ENCODE assay signal across 8 mouse cellular contexts in genomic region chr10:128188242-128188877, GRCm38 (mm10). TPM values are rescaled to one million over a fixed set of nuclear protein-coding genes. Genes with fewer than 3 reads are reported as not detected.
A peak's percentile ranks its signal among the peaks of the same experiment; 100 is the strongest.
DNase-seq lines count a peak whose midpoint lies in the region; ATAC-seq and TF ChIP-seq lines count a peak whose summit lies in the region.

No protein-coding gene starts in this region.

- H3K4me1 ChIP-seq in midbrain, embryonic 11.5 days (ENCODE audit: control insufficient read depth, insufficient read depth, low read length) = no peaks in the 10 kb centered on the region
- 0 out of 2 replicates have a peak, but pooled peaks cover 3% of the 10 kb centered on the region for H3K4me1 ChIP-seq in midbrain, embryonic 13.5 days (replicated peaks)
- H3K4me1 ChIP-seq in bone marrow, adult 2 months (ENCODE audit: control insufficient read depth, insufficient read depth, low read length) = no peaks in the 10 kb centered on the region; the same call in 1 of the 2 replicates
- H3K4me1 ChIP-seq in kidney, adult 2 months (ENCODE audit: control insufficient read depth, insufficient read depth, low read length) = no peaks in the 10 kb centered on the region
- H3K4me1 ChIP-seq in limb, embryonic 11.5 days (ENCODE audit: control insufficient read depth, insufficient read depth, low read length) = no peaks in the 10 kb centered on the region
- no peaks in the 10 kb centered on the region for H3K4me1 ChIP-seq in neural tube, embryonic 11.5 days (ENCODE audit: control insufficient read depth, insufficient read depth, low read length)
- H3K4me1 ChIP-seq in thymus, adult 2 months (replicated peaks; ENCODE audit: control insufficient read depth, insufficient read depth, low read length) = no peaks in the 10 kb centered on the region

- no peak for TF ChIP-seq POLR2A in bone marrow, adult 2 months (IDR thresholded peaks at IDR 0.05; ENCODE audit: borderline replicate concordance, control insufficient read depth, low read depth, low read length)
- TF ChIP-seq POLR2A in kidney, adult 2 months (IDR thresholded peaks at IDR 0.05; ENCODE audit: low read depth, low read length) = no peak
- no peak for TF ChIP-seq POLR2A in thymus, adult 2 months (IDR thresholded peaks at IDR 0.05; ENCODE audit: control insufficient read depth, extremely low read depth, insufficient read depth, low read length, poor library complexity)

- WGBS in midbrain, embryonic 11.5 days = 52% methylated on average over 2 of the region's 2 CpGs
- WGBS in midbrain, embryonic 13.5 days = 55% methylated on average over 2 of the region's 2 CpGs
- 52% methylated on average over 2 of the region's 2 CpGs for WGBS in bone marrow, adult 2 months
- 46% methylated on average over 2 of the region's 2 CpGs for WGBS in kidney, adult 2 months
- WGBS in limb, embryonic 11.5 days = 42% methylated on average over 2 of the region's 2 CpGs
- WGBS in neural tube, embryonic 11.5 days = 46% methylated on average over 2 of the region's 2 CpGs
- WGBS in thymus, adult 2 months = 55% methylated on average over 2 of the region's 2 CpGs

- H3K27me3 ChIP-seq in midbrain, embryonic 11.5 days (ENCODE audit: control insufficient read depth, insufficient read depth, low read length) = no peaks in the 10 kb centered on the region
- H3K27me3 ChIP-seq in midbrain, embryonic 13.5 days = peaks cover 5% of the 10 kb centered on the region; the same call in 1 of the 2 replicates
- H3K27me3 ChIP-seq in kidney, adult 2 months (replicated peaks; ENCODE audit: control insufficient read depth, insufficient read depth, low read length) = no peaks in the 10 kb centered on the region
- H3K27me3 ChIP-seq in limb, embryonic 11.5 days (ENCODE audit: control insufficient read depth, insufficient read depth, low read length) = no peaks in the 10 kb centered on the region
- H3K27me3 ChIP-seq in neural tube, embryonic 11.5 days (ENCODE audit: control insufficient read depth, insufficient read depth, low read length) = no peaks in the 10 kb centered on the region
- H3K27me3 ChIP-seq in thymus, adult 2 months (ENCODE audit: control insufficient read depth, insufficient read depth, low read length) = no peaks in the 10 kb centered on the region

- no peak overlapping the region for H3K27ac ChIP-seq in midbrain, embryonic 11.5 days (ENCODE audit: low read depth, low read length)
- H3K27ac ChIP-seq in midbrain, embryonic 13.5 days = no peak overlapping the region
- no peak overlapping the region for H3K27ac ChIP-seq in bone marrow, adult 2 months (ENCODE audit: control insufficient read depth, insufficient read depth, low read depth, low read length, poor library complexity)
- no peak overlapping the region for H3K27ac ChIP-seq in kidney, adult 2 months (ENCODE audit: insufficient read depth, low read depth, low read length)
- H3K27ac ChIP-seq in limb, embryonic 11.5 days (replicated peaks; ENCODE audit: low read depth, low read length) = no peak overlapping the region
- no peak overlapping the region for H3K27ac ChIP-seq in neural tube, embryonic 11.5 days (ENCODE audit: low read depth, low read length)
- no peak overlapping the region for H3K27ac ChIP-seq in thymus, adult 2 months (ENCODE audit: control insufficient read depth, insufficient read depth, low read length)

- no peaks in the 10 kb centered on the region for H3K36me3 ChIP-seq in midbrain, embryonic 11.5 days (ENCODE audit: control insufficient read depth, insufficient read depth, low read length)
- no peaks in the 10 kb centered on the region for H3K36me3 ChIP-seq in midbrain, embryonic 13.5 days
- H3K36me3 ChIP-seq in kidney, adult 2 months (ENCODE audit: control insufficient read depth, insufficient read depth, low read length) = no peaks in the 10 kb centered on the region
- no peaks in the 10 kb centered on the region for H3K36me3 ChIP-seq in limb, embryonic 11.5 days (ENCODE audit: control insufficient read depth, insufficient read depth, low read length)
- no peaks in the 10 kb centered on the region for H3K36me3 ChIP-seq in neural tube, embryonic 11.5 days (ENCODE audit: control insufficient read depth, insufficient read depth, low read length)
- H3K36me3 ChIP-seq in thymus, adult 2 months (ENCODE audit: control insufficient read depth, insufficient read depth, low read length) = no peaks in the 10 kb centered on the region

- peak; percentile 34 for TF ChIP-seq CTCF in bone marrow, adult 2 months (IDR thresholded peaks at IDR 0.05; ENCODE audit: control insufficient read depth, insufficient read depth, low read length)
- peak; percentile 48 for TF ChIP-seq CTCF in kidney, adult 2 months (conservative IDR thresholded peaks at IDR 0.05; ENCODE audit: insufficient read depth, insufficient read length, low read depth, low read length)
- no peak for TF ChIP-seq CTCF in thymus, adult 2 months (IDR thresholded peaks at IDR 0.05; ENCODE audit: borderline replicate concordance, control insufficient read depth, extremely low read depth, insufficient read depth, low read length, poor library complexity)

- ATAC-seq in midbrain, embryonic 11.5 days (ENCODE audit: low FRiP score) = 0 out of 2 replicates have a peak, but pooled peaks have one; percentile 52
- no peak for ATAC-seq in midbrain, embryonic 13.5 days
- peak; percentile 63 for ATAC-seq in erythroid progenitor cell, adult 5-6 weeks (replicated peaks; ENCODE audit: low FRiP score, poor library complexity, severe bottlenecking)
- no peak for ATAC-seq in limb, embryonic 11.5 days (ENCODE audit: insufficient number of reproducible peaks, low FRiP score, low TSS enrichment, low read depth)
- no peak for ATAC-seq in neural tube, embryonic 11.5 days (ENCODE audit: insufficient read depth, low FRiP score, low TSS enrichment)

- H3K4me2 ChIP-seq in midbrain, embryonic 11.5 days = no peak overlapping the region
- no peak overlapping the region for H3K4me2 ChIP-seq in midbrain, embryonic 13.5 days (replicated peaks)
- H3K4me2 ChIP-seq in limb, embryonic 11.5 days (ENCODE audit: low read depth, severe bottlenecking) = no peak overlapping the region
- no peak overlapping the region for H3K4me2 ChIP-seq in neural tube, embryonic 11.5 days (ENCODE audit: low read depth)

- H3K9ac ChIP-seq in midbrain, embryonic 11.5 days (ENCODE audit: low read length) = no peak overlapping the region
- H3K9ac ChIP-seq in midbrain, embryonic 13.5 days (replicated peaks) = no peak overlapping the region
- H3K9ac ChIP-seq in limb, embryonic 11.5 days (ENCODE audit: low read length) = no peak overlapping the region
- no peak overlapping the region for H3K9ac ChIP-seq in neural tube, embryonic 11.5 days (ENCODE audit: low read length)

- no peak overlapping the region for H3K4me3 ChIP-seq in midbrain, embryonic 11.5 days (ENCODE audit: low read depth, low read length)
- no peak overlapping the region for H3K4me3 ChIP-seq in midbrain, embryonic 13.5 days (replicated peaks)
- H3K4me3 ChIP-seq in bone marrow, adult 2 months (replicated peaks; ENCODE audit: control insufficient read depth, low read depth, low read length) = no peak overlapping the region
- no peak overlapping the region for H3K4me3 ChIP-seq in kidney, adult 2 months (ENCODE audit: insufficient read depth, low read depth, low read length)
- H3K4me3 ChIP-seq in limb, embryonic 11.5 days (ENCODE audit: low read depth, low read length) = no peak overlapping the region
- H3K4me3 ChIP-seq in neural tube, embryonic 11.5 days (ENCODE audit: low read depth, low read length) = no peak overlapping the region
- no peak overlapping the region for H3K4me3 ChIP-seq in thymus, adult 2 months (ENCODE audit: control insufficient read depth, insufficient read depth, low read length)

- peak; percentile 95 for DNase-seq in midbrain, embryonic 11.5 days (ENCODE audit: low spot score, missing footprints)
- DNase-seq in kidney, adult 2 months = peak; percentile 81
- peak; percentile 84 for DNase-seq in limb, embryonic 11.5 days (ENCODE audit: low spot score)
- peak; percentile 74 for DNase-seq in neural tube, embryonic 11.5 days (ENCODE audit: low spot score)
- DNase-seq in thymus, adult 2 months = peak; percentile 74

- H3K9me3 ChIP-seq in midbrain, embryonic 11.5 days (ENCODE audit: control insufficient read depth, low read length) = no peaks in the 10 kb centered on the region
- H3K9me3 ChIP-seq in midbrain, embryonic 13.5 days = no peaks in the 10 kb centered on the region
- H3K9me3 ChIP-seq in limb, embryonic 11.5 days (ENCODE audit: control insufficient read depth, low read length) = no peaks in the 10 kb centered on the region
- no peaks in the 10 kb centered on the region for H3K9me3 ChIP-seq in neural tube, embryonic 11.5 days (ENCODE audit: control insufficient read depth, low read length)

RNA-seq across cellular contexts. Expression of gene Gls2, which starts 5.9 kb away (rescaled TPM):
- 0.72 and 0.82 TPM in 2 replicates for polyA plus RNA-seq in midbrain, embryonic 11.5 days (2014; fragmentation: Nextera tagmentation; extraction: Ambion mirVana)
- 1.1 and 1.4 TPM in 2 replicates for polyA plus RNA-seq in midbrain, embryonic 13.5 days (2015; fragmentation: Nextera tagmentation; extraction: Ambion mirVana)
- 1.3 and 3.2 TPM in 2 replicates for polyA plus RNA-seq in bone marrow, adult 2 months (2011; ENCODE audit: insufficient read depth, insufficient read length, low replicate concordance, missing spikeins)
- total RNA-seq in erythroid progenitor cell, adult 5-6 weeks (2015; ENCODE audit: low replicate concordance) = 12.6 TPM in 1 of 2 replicates, not detected in the other
- total RNA-seq in erythroid progenitor cell, adult 5-6 weeks (2017; ENCODE audit: low replicate concordance) = not detected in 2 replicates
- 0.33 and 0.61 TPM in 2 replicates for polyA plus RNA-seq in kidney, adult 2 months (2012; rRNA removed)
- 1.6 and 1.9 TPM in 2 replicates for polyA plus RNA-seq in limb, embryonic 11.5 days (2014; fragmentation: Nextera tagmentation; extraction: Ambion mirVana)
- 1.2 and 1.5 TPM in 2 replicates for polyA plus RNA-seq in neural tube, embryonic 11.5 days (2014; fragmentation: Nextera tagmentation; extraction: Ambion mirVana)
- polyA plus RNA-seq in thymus, adult 2 months (2012; rRNA removed) = 1.2 and 6.6 TPM in 2 replicates

RNA-seq across cellular contexts. Expression of gene Rbms2, which starts 8.3 kb away (rescaled TPM):
- 19.7 TPM in 2 replicates for polyA plus RNA-seq in midbrain, embryonic 11.5 days (2014; fragmentation: Nextera tagmentation; extraction: Ambion mirVana)
- 9.8 and 10.9 TPM in 2 replicates for polyA plus RNA-seq in midbrain, embryonic 13.5 days (2015; fragmentation: Nextera tagmentation; extraction: Ambion mirVana)
- polyA plus RNA-seq in bone marrow, adult 2 months (2011; ENCODE audit: insufficient read depth, insufficient read length, low replicate concordance, missing spikeins) = 5.9 and 16.2 TPM in 2 replicates
- total RNA-seq in erythroid progenitor cell, adult 5-6 weeks (2015; ENCODE audit: low replicate concordance) = 1.8 and 5.4 TPM in 2 replicates
- total RNA-seq in erythroid progenitor cell, adult 5-6 weeks (2017; ENCODE audit: low replicate concordance) = 7.0 and 7.1 TPM in 2 replicates
- 69.0 and 70.1 TPM in 2 replicates for polyA plus RNA-seq in kidney, adult 2 months (2012; rRNA removed)
- 25.2 and 29.8 TPM in 2 replicates for polyA plus RNA-seq in limb, embryonic 11.5 days (2014; fragmentation: Nextera tagmentation; extraction: Ambion mirVana)
- polyA plus RNA-seq in neural tube, embryonic 11.5 days (2014; fragmentation: Nextera tagmentation; extraction: Ambion mirVana) = 17.9 and 19.9 TPM in 2 replicates
- 65.3 and 76.2 TPM in 2 replicates for polyA plus RNA-seq in thymus, adult 2 months (2012; rRNA removed)

RNA-seq across cellular contexts. Expression of gene Spryd4, which starts 23.2 kb away (rescaled TPM):
- polyA plus RNA-seq in midbrain, embryonic 11.5 days (2014; fragmentation: Nextera tagmentation; extraction: Ambion mirVana) = 25.7 and 27.5 TPM in 2 replicates
- 19.6 and 21.2 TPM in 2 replicates for polyA plus RNA-seq in midbrain, embryonic 13.5 days (2015; fragmentation: Nextera tagmentation; extraction: Ambion mirVana)
- polyA plus RNA-seq in bone marrow, adult 2 months (2011; ENCODE audit: insufficient read depth, insufficient read length, low replicate concordance, missing spikeins) = 5.1 and 5.3 TPM in 2 replicates
- total RNA-seq in erythroid progenitor cell, adult 5-6 weeks (2015; ENCODE audit: low replicate concordance) = 2.1 and 3.6 TPM in 2 replicates
- total RNA-seq in erythroid progenitor cell, adult 5-6 weeks (2017; ENCODE audit: low replicate concordance) = 1.2 and 3.1 TPM in 2 replicates
- polyA plus RNA-seq in kidney, adult 2 months (2012; rRNA removed) = 15.5 and 17.3 TPM in 2 replicates
- polyA plus RNA-seq in limb, embryonic 11.5 days (2014; fragmentation: Nextera tagmentation; extraction: Ambion mirVana) = 32.5 and 33.1 TPM in 2 replicates
- polyA plus RNA-seq in neural tube, embryonic 11.5 days (2014; fragmentation: Nextera tagmentation; extraction: Ambion mirVana) = 26.2 and 28.0 TPM in 2 replicates
- 9.8 and 10.9 TPM in 2 replicates for polyA plus RNA-seq in thymus, adult 2 months (2012; rRNA removed)

RNA-seq across cellular contexts. Expression of gene Mip, which starts 37.3 kb away (rescaled TPM):
- polyA plus RNA-seq in midbrain, embryonic 11.5 days (2014; fragmentation: Nextera tagmentation; extraction: Ambion mirVana) = 0.12 TPM in 1 of 2 replicates, not detected in the other
- 0.16 and 0.32 TPM in 2 replicates for polyA plus RNA-seq in midbrain, embryonic 13.5 days (2015; fragmentation: Nextera tagmentation; extraction: Ambion mirVana)
- polyA plus RNA-seq in bone marrow, adult 2 months (2011; ENCODE audit: insufficient read depth, insufficient read length, low replicate concordance, missing spikeins) = not detected in 2 replicates
- not detected in 2 replicates for total RNA-seq in erythroid progenitor cell, adult 5-6 weeks (2015; ENCODE audit: low replicate concordance)
- not detected in 2 replicates for total RNA-seq in erythroid progenitor cell, adult 5-6 weeks (2017; ENCODE audit: low replicate concordance)
- polyA plus RNA-seq in kidney, adult 2 months (2012; rRNA removed) = not detected in 2 replicates
- polyA plus RNA-seq in limb, embryonic 11.5 days (2014; fragmentation: Nextera tagmentation; extraction: Ambion mirVana) = 0.32 and 0.41 TPM in 2 replicates
- polyA plus RNA-seq in neural tube, embryonic 11.5 days (2014; fragmentation: Nextera tagmentation; extraction: Ambion mirVana) = not detected in 2 replicates
- 0.19 and 0.24 TPM in 2 replicates for polyA plus RNA-seq in thymus, adult 2 months (2012; rRNA removed)

RNA-seq across cellular contexts. Expression of gene Timeless, which starts 43.5 kb away (rescaled TPM):
- polyA plus RNA-seq in midbrain, embryonic 11.5 days (2014; fragmentation: Nextera tagmentation; extraction: Ambion mirVana) = 48.1 and 52.5 TPM in 2 replicates
- 27.7 and 28.6 TPM in 2 replicates for polyA plus RNA-seq in midbrain, embryonic 13.5 days (2015; fragmentation: Nextera tagmentation; extraction: Ambion mirVana)
- 45.9 and 61.1 TPM in 2 replicates for polyA plus RNA-seq in bone marrow, adult 2 months (2011; ENCODE audit: insufficient read depth, insufficient read length, low replicate concordance, missing spikeins)
- total RNA-seq in erythroid progenitor cell, adult 5-6 weeks (2015; ENCODE audit: low replicate concordance) = 32.1 and 41.1 TPM in 2 replicates
- 43.4 and 53.9 TPM in 2 replicates for total RNA-seq in erythroid progenitor cell, adult 5-6 weeks (2017; ENCODE audit: low replicate concordance)
- polyA plus RNA-seq in kidney, adult 2 months (2012; rRNA removed) = 2.7 and 3.8 TPM in 2 replicates
- polyA plus RNA-seq in limb, embryonic 11.5 days (2014; fragmentation: Nextera tagmentation; extraction: Ambion mirVana) = 92.9 and 95.6 TPM in 2 replicates
- polyA plus RNA-seq in neural tube, embryonic 11.5 days (2014; fragmentation: Nextera tagmentation; extraction: Ambion mirVana) = 58.7 and 61.2 TPM in 2 replicates
- polyA plus RNA-seq in thymus, adult 2 months (2012; rRNA removed) = 21.3 and 29.3 TPM in 2 replicates

Comparison
In these comparisons a context has a peak if more than half of its experiments do, and no peak if none do; other contexts are left out.
1. ATAC-seq: peak in midbrain, embryonic 11.5 days (single experiment) and erythroid progenitor cell, adult 5-6 weeks (single experiment); none in midbrain, embryonic 13.5 days (single experiment), limb, embryonic 11.5 days (single experiment) and neural tube, embryonic 11.5 days (single experiment).
2. Peak in every context shown above with its lines, with median percentiles within 50 percentile points of each other: DNase-seq.